Mouse (Mus musculus): ENCODE results near the gene Cnpy3.

- TF ChIP-seq CTCF (IDR thresholded peaks at IDR 0.05; ENCODE audit: borderline replicate concordance, insufficient read depth, low read length) = no peak
- no peak for TF ChIP-seq POLR2A (IDR thresholded peaks at IDR 0.05; ENCODE audit: low read depth, low read length)
These were observed 39.6 kb downstream of the Cnpy3 start for GRCm38 (mm10) chr17:46712442-46712841.

Data from embryonic fibroblast, embryonic 13.5 days (primary cell).